Mouse (Mus musculus): ENCODE measurements around the gene Il21. TPM values are rescaled to one million over a fixed set of nuclear protein-coding genes. Genes with fewer than 3 reads are reported as not detected.

Il21 gene
- polyA plus RNA-seq (2014; fragmentation: Illumina TruSeq; extraction: RNeasy Lipid Tissue Mini Kit (QIAGEN cat#74804); ENCODE audit: low read depth, low replicate concordance), result not detected

GRCm38 (mm10) chr3:37232586-37233222, at the start of gene Il21:
TSS of gene Il21 (minus strand) at chr3:37232636.

Other genes starting within 250 kb of the Il21 start
- gene Adad1, start 169.1 kb downstream of the Il21 start, polyA plus RNA-seq (2014; fragmentation: Illumina TruSeq; extraction: RNeasy Lipid Tissue Mini Kit (QIAGEN cat#74804); ENCODE audit: low read depth, low replicate concordance), result not detected
- 0.57 TPM for gene Il2, start 106.7 kb downstream of the Il21 start, polyA plus RNA-seq (2014; fragmentation: Illumina TruSeq; extraction: RNeasy Lipid Tissue Mini Kit (QIAGEN cat#74804); ENCODE audit: low read depth, low replicate concordance)
- 5.4 TPM for gene Bbs12, start 79.9 kb upstream of the Il21 start, polyA plus RNA-seq (2014; fragmentation: Illumina TruSeq; extraction: RNeasy Lipid Tissue Mini Kit (QIAGEN cat#74804); ENCODE audit: low read depth, low replicate concordance)
- gene Cetn4, start 80.1 kb upstream of the Il21 start, polyA plus RNA-seq (2014; fragmentation: Illumina TruSeq; extraction: RNeasy Lipid Tissue Mini Kit (QIAGEN cat#74804); ENCODE audit: low read depth, low replicate concordance), result 9.3 TPM
- 11.0 TPM for gene Fgf2, start 115.7 kb upstream of the Il21 start, polyA plus RNA-seq (2014; fragmentation: Illumina TruSeq; extraction: RNeasy Lipid Tissue Mini Kit (QIAGEN cat#74804); ENCODE audit: low read depth, low replicate concordance)
- 17.0 TPM for gene Spata5, start 187.3 kb upstream of the Il21 start, polyA plus RNA-seq (2014; fragmentation: Illumina TruSeq; extraction: RNeasy Lipid Tissue Mini Kit (QIAGEN cat#74804); ENCODE audit: low read depth, low replicate concordance)
- 1.6 TPM for gene Nudt6, start 187.6 kb upstream of the Il21 start, polyA plus RNA-seq (2014; fragmentation: Illumina TruSeq; extraction: RNeasy Lipid Tissue Mini Kit (QIAGEN cat#74804); ENCODE audit: low read depth, low replicate concordance)